Mouse (Mus musculus) heart, adult 2 months (tissue): ENCODE data around the gene Smarcd2.

ENCODE experiments used
- CTCF ChIP-seq: fragments of 200-600 bp; IDR thresholded peaks from 2 replicates; pipeline ENCODE4 v1.8.1; 2022; ENCODE audit warnings: antibody characterized with exemption, mild to moderate bottlenecking, moderate library complexity
- EP300 ChIP-seq: fragments of 200-500 bp; IDR thresholded peaks from 2 replicates; pipeline ENCODE4 v1.6.1; 2011; ENCODE audit warnings: low read depth, low read length, control low read depth; ENCODE audit not compliant: insufficient read depth
- POLR2A ChIP-seq: fragments of 200-500 bp; IDR thresholded peaks from 2 replicates; pipeline ENCODE4 v1.6.1; 2011; ENCODE audit warnings: mild to moderate bottlenecking, low read depth, low read length, control low read depth; ENCODE audit not compliant: insufficient read depth

- TF ChIP-seq POLR2A (no peak), EP300 (peak; percentile 65; the same call in 1 of the 2 replicates), CTCF (no peak)
These were observed 4.3 kb downstream of the Smarcd2 start for GRCm38 (mm10) chr11:106268326-106269059.
